Mouse (Mus musculus): Measurements from ENCODE around the gene Gm49403.

DNA sequence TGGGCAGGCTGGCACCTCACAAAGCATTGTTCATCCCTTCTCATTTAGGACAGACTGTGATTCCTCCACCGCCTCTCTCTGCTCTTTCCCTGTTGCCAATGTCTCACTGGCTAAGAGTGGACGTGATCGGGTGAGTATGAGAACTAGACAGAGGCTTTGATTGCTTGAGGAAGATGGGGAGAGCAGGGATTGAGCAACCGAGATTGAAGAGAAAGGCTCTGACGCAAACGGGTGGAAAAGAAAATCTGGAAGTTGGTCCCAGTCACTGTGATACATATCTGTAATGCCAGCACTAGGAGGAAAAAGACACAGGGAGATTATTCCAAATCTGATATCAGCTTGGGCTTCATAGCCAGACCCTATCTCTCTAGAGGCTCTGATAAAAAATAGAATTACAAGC lies 40.8 kb upstream of the Gm49403 start:
- TF ChIP-seq POLR2A (IDR thresholded peaks at IDR 0.05; ENCODE audit: insufficient read depth, low read length) (no peak), CTCF (IDR thresholded peaks at IDR 0.05; ENCODE audit: low read depth, low read length) (no peak)
